Mouse (Mus musculus) c-Kit-negative CD71-positive TER-119-positive erythroid progenitor cells, embryonic 14.5 days (primary cell): Measurements from ENCODE around the gene Cfap77.
"Not testable (repeated sequence)": the region's sequence is repeated elsewhere in the genome, so short reads cannot be mapped to it uniquely, and the experiment has no call there.

Experiments
- DNase-seq: peaks from one replicate; pipeline ENCODE4 v3.0.0-alpha.2; 2013; ENCODE audit warnings: low read depth, low spot score

The Cfap77 gene

GRCm38 (mm10) chr2:29054991-29055390 lies at the start of gene Cfap77:
Gene Cfap77, minus strand, starts transcription at chr2:29055066.
- DNase-seq: no peak

GRCm38 (mm10) chr2:29102416-29103377 lies 47.8 kb upstream of the Cfap77 start:
- not testable (repeated sequence) for DNase-seq

- DNase-seq: no peak
Measured at GRCm38 (mm10) chr2:29100822-29101534, 46.1 kb upstream of the Cfap77 start.

- DNase-seq: no peak
Measured at GRCm38 (mm10) chr2:29099646-29100045, 44.8 kb upstream of the Cfap77 start.

GRCm38 (mm10) chr2:29098786-29099185 lies 43.9 kb upstream of the Cfap77 start:
- no peak for DNase-seq

- not testable (repeated sequence) for DNase-seq
Measured at GRCm38 (mm10) chr2:29097955-29098354, 43.1 kb upstream of the Cfap77 start.

GRCm38 (mm10) chr2:29097465-29097864 lies 42.6 kb upstream of the Cfap77 start:
- DNase-seq: no peak

GRCm38 (mm10) chr2:29096751-29097150 lies 41.9 kb upstream of the Cfap77 start:
- DNase-seq: no peak

GRCm38 (mm10) chr2:29095674-29096073 lies 40.8 kb upstream of the Cfap77 start:
- DNase-seq: no peak

GRCm38 (mm10) chr2:29089276-29089675 lies 34.4 kb upstream of the Cfap77 start:
- DNase-seq: not testable (repeated sequence)

GRCm38 (mm10) chr2:29086026-29086425 lies 31.2 kb upstream of the Cfap77 start:
- DNase-seq: no peak

- no peak for DNase-seq
Measured at GRCm38 (mm10) chr2:29081965-29082364, 27.1 kb upstream of the Cfap77 start.

GRCm38 (mm10) chr2:29076226-29076625 lies 21.4 kb upstream of the Cfap77 start:
- DNase-seq: no peak

- DNase-seq: no peak
Measured at GRCm38 (mm10) chr2:29075331-29076070, 20.6 kb upstream of the Cfap77 start.

GRCm38 (mm10) chr2:29074676-29075075 lies 19.8 kb upstream of the Cfap77 start:
- no peak for DNase-seq

GRCm38 (mm10) chr2:29066410-29066809 lies 11.5 kb upstream of the Cfap77 start:
- no peak for DNase-seq

GRCm38 (mm10) chr2:29065796-29066195 lies 10.9 kb upstream of the Cfap77 start:
- no peak for DNase-seq

GRCm38 (mm10) chr2:29060135-29060597 lies 5.3 kb upstream of the Cfap77 start, which contains the start of gene Ttf1:
Gene Ttf1, plus strand, starts transcription at chr2:29060262.
- peak; percentile 83 for DNase-seq

- DNase-seq: no peak
Measured at GRCm38 (mm10) chr2:29054545-29054935, 326 bp downstream of the Cfap77 start.

- DNase-seq: peak; percentile 44
Measured at GRCm38 (mm10) chr2:29053802-29054544, 893 bp downstream of the Cfap77 start.

GRCm38 (mm10) chr2:29052943-29053454 lies 1.9 kb downstream of the Cfap77 start:
- peak; percentile 34 for DNase-seq
